Mouse (Mus musculus) hindbrain, postnatal 0 days (tissue): ENCODE measurements around the gene Sim2. TPM values are rescaled to one million over a fixed set of nuclear protein-coding genes. Genes with fewer than 3 reads are reported as not detected.

Source experiments
- ATAC-seq: fragments of 200-750 bp; cut with Nextera tagmentation; 2 replicates; pipeline ENCODE4 v1.8.0; 2017; ENCODE audit warnings: mild to moderate bottlenecking, moderate TSS enrichment, moderate library complexity
- DNase-seq: peaks from one replicate; pipeline ENCODE4 v3.0.0-alpha.2; 2015; ENCODE audit warnings: low spot score
- H3K27ac ChIP-seq: fragments of 300-500 bp; sonication (generic); 2 replicates; pipeline ENCODE4 v1.5.1; 2014; ENCODE audit warnings: mild to moderate bottlenecking
- H3K27me3 ChIP-seq: fragments of 300-500 bp; sonication (generic); 2 replicates; pipeline ENCODE4 v1.6.1; 2014; ENCODE audit warnings: low read length, mixed read lengths; ENCODE audit not compliant: insufficient read depth
- H3K36me3 ChIP-seq: fragments of 300-500 bp; sonication (generic); 2 replicates; pipeline ENCODE4 v1.6.1; 2014; ENCODE audit warnings: low read length, mixed read lengths; ENCODE audit not compliant: insufficient read depth
- H3K4me1 ChIP-seq: fragments of 300-500 bp; sonication (generic); 2 replicates; pipeline ENCODE4 v1.6.1; 2014; ENCODE audit warnings: antibody characterized with exemption, low read length, mixed read lengths; ENCODE audit not compliant: insufficient read depth
- H3K4me2 ChIP-seq: fragments of 300-500 bp; sonication (generic); 2 replicates; pipeline ENCODE4 v1.6.1; 2014; ENCODE audit warnings: low read depth, mild to moderate bottlenecking, low read length, moderate library complexity, mixed read lengths
- H3K4me3 ChIP-seq: fragments of 300-500 bp; sonication (generic); 2 replicates; pipeline ENCODE4 v1.5.1; 2014; ENCODE audit warnings: low read length
- H3K9ac ChIP-seq: fragments of 300-500 bp; sonication (generic); replicated peaks from 2 replicates; pipeline ENCODE4 v1.6.1; 2014; ENCODE audit warnings: mild to moderate bottlenecking, low read length, moderate library complexity, mixed read lengths
- H3K9me3 ChIP-seq: fragments of 300-500 bp; sonication (generic); 2 replicates; pipeline ENCODE4 v1.6.1; 2016; ENCODE audit warnings: low read length, mixed read lengths
- CTCF ChIP-seq: IDR thresholded peaks from 2 replicates; pipeline ENCODE4 v1.5.1; 2016; ENCODE audit warnings: antibody characterized with exemption, control low read depth, low read depth
- WGBS: fragments of 180-500 bp; shearing (Covaris S2); extraction: QIAGEN DNeasy Blood & Tissue Kit; methylation state at CpG from one replicate; pipeline ENCODE4 v1.1.7; 2014; 5-methylcytosine and 5-hydroxymethylcytosine counted together
- polyA plus RNA-seq: library from polyadenylated mRNA; unstranded; fragments of >200 nt; fragmentation: Nextera tagmentation; extraction: Ambion mirVana; gene quantifications from 2 replicates; pipeline ENCODE4 v1.2.1, GENCODE M21; 2015
- total RNA-seq: library from RNA; depleted of rRNA; stranded (reverse); fragments of >200 nt; gene quantifications from 2 replicates; pipeline ENCODE4 v1.2.3, GENCODE M21; 2014

Sim2 gene
- total and polyA plus RNA-seq, 2 experiments from 2014 or later = not detected

GRCm38 (mm10) chr16:94088819-94089692, 4.3 kb downstream of the Sim2 start:
- H3K9ac ChIP-seq = no peak overlapping the region
- H3K9me3 ChIP-seq = no peaks in the 10 kb centered on the region
- ATAC-seq (no peak), DNase-seq (no peak)
- H3K4me1 ChIP-seq = no peaks in the 10 kb centered on the region
- 7% methylated on average over 14 of the region's 14 CpGs for WGBS
- no peak for TF ChIP-seq CTCF
- H3K4me3 ChIP-seq = no peak overlapping the region
- H3K36me3 ChIP-seq = no peaks in the 10 kb centered on the region
- H3K27me3 ChIP-seq = peaks cover 88% of the 10 kb centered on the region
- H3K27ac ChIP-seq = no peak overlapping the region
- H3K4me2 ChIP-seq = no peak overlapping the region

- no peak overlapping the region for H3K4me3 ChIP-seq
- WGBS = 2% methylated on average over 12 of the region's 12 CpGs
- no peaks in the 10 kb centered on the region for H3K9me3 ChIP-seq
- peaks cover 87% of the 10 kb centered on the region for H3K27me3 ChIP-seq
- DNase-seq (no peak), ATAC-seq (no peak)
- no peak for TF ChIP-seq CTCF
- H3K4me1 ChIP-seq = no peaks in the 10 kb centered on the region
- no peaks in the 10 kb centered on the region for H3K36me3 ChIP-seq
- H3K9ac ChIP-seq = no peak overlapping the region
- no peak overlapping the region for H3K27ac ChIP-seq
- H3K4me2 ChIP-seq = no peak overlapping the region
Observed at GRCm38 (mm10) chr16:94092511-94093150, 7.9 kb downstream of the Sim2 start.

GRCm38 (mm10) chr16:94093151-94093863, 8.6 kb downstream of the Sim2 start:
- no peak overlapping the region for H3K27ac ChIP-seq
- H3K4me1 ChIP-seq = no peaks in the 10 kb centered on the region
- no peaks in the 10 kb centered on the region for H3K36me3 ChIP-seq
- peaks cover 87% of the 10 kb centered on the region for H3K27me3 ChIP-seq
- DNase-seq (no peak), ATAC-seq (no peak)
- no peaks in the 10 kb centered on the region for H3K9me3 ChIP-seq
- no peak overlapping the region for H3K4me2 ChIP-seq
- no peak overlapping the region for H3K9ac ChIP-seq
- no peak overlapping the region for H3K4me3 ChIP-seq
- no peak for TF ChIP-seq CTCF
- WGBS = under 1% methylated on average over 24 of the region's 24 CpGs

GRCm38 (mm10) chr16:94094251-94095108, 9.7 kb downstream of the Sim2 start:
- no peak overlapping the region for H3K27ac ChIP-seq
- no peak overlapping the region for H3K9ac ChIP-seq

GRCm38 (mm10) chr16:94095109-94095822, 10.5 kb downstream of the Sim2 start:
- H3K4me1 ChIP-seq = no peaks in the 10 kb centered on the region
- no peaks in the 10 kb centered on the region for H3K9me3 ChIP-seq
- peaks cover 83% of the 10 kb centered on the region for H3K27me3 ChIP-seq
- no peak overlapping the region for H3K4me2 ChIP-seq
- H3K36me3 ChIP-seq = no peaks in the 10 kb centered on the region
- no peak overlapping the region for H3K27ac ChIP-seq
- no peak overlapping the region for H3K4me3 ChIP-seq
- WGBS = 1% methylated on average over 26 of the region's 26 CpGs
- DNase-seq = no peak
- ATAC-seq = no peak
- H3K9ac ChIP-seq = no peak overlapping the region
- no peak for TF ChIP-seq CTCF

More at GRCm38 (mm10) chr16:94094251-94095108, 9.7 kb downstream of the Sim2 start:
- H3K4me3 ChIP-seq = no peak overlapping the region
- no peaks in the 10 kb centered on the region for H3K9me3 ChIP-seq
- TF ChIP-seq CTCF = no peak
- H3K4me1 ChIP-seq = no peaks in the 10 kb centered on the region
- WGBS = 1% methylated on average over 48 of the region's 48 CpGs
- DNase-seq (no peak), ATAC-seq (no peak)
- peaks cover 83% of the 10 kb centered on the region for H3K27me3 ChIP-seq
- no peak overlapping the region for H3K4me2 ChIP-seq
- H3K36me3 ChIP-seq = no peaks in the 10 kb centered on the region

DNA sequence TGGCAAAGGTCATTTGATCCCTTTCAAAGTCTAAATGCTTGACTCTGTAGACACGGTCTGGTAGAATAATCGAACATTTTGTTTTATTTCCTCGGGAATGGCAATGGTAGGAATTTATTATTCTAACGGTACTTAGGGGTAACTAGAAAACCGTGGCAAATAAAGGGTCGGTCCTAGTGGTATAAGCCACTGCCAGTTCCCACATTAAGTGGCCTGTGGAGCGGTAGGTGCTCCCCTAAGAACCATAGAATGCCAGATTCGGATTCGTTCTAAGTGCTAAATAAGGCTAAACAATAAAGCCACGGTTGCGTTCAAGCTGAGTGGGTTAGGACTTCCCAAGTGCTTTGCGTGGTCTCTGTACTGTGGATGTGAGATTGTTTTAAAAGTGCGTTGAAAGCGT, 11.7 kb downstream of the Sim2 start:
- Histone ChIP-seq H3K27me3 (peaks cover 78% of the 10 kb centered on the region), H3K36me3 (no peaks in the 10 kb centered on the region), H3K4me2 (no peak overlapping the region), H3K4me1 (no peaks in the 10 kb centered on the region), H3K9me3 (no peaks in the 10 kb centered on the region), H3K4me3 (no peak overlapping the region), H3K9ac (no peak overlapping the region), H3K27ac (no peak overlapping the region)
- ATAC-seq (no peak), DNase-seq (no peak)
- WGBS = 2% methylated on average over 14 of the region's 14 CpGs
- TF ChIP-seq CTCF = no peak
